Mouse (Mus musculus) liver, adult 2 months (tissue): ENCODE measurements around the gene Uba7. TPM values are rescaled to one million over a fixed set of nuclear protein-coding genes. Genes with fewer than 3 reads are reported as not detected.

Experiments used
- DNase-seq: peaks from one replicate; pipeline ENCODE4 v3.0.0-alpha.2; 2011; ENCODE audit warnings: low read depth, low spot score; ENCODE audit errors: extremely low read depth
- H3K27ac ChIP-seq: fragments of 200-500 bp; replicated peaks from 2 replicates; pipeline ENCODE4 v1.5.1; 2012; ENCODE audit warnings: low read depth, mild to moderate bottlenecking, control low read depth, inconsistent platforms, low read length; ENCODE audit not compliant: insufficient read depth
- H3K27me3 ChIP-seq: fragments of 200-500 bp; 2 replicates; pipeline ENCODE4 v1.6.1; 2012; ENCODE audit warnings: mild to moderate bottlenecking, moderate library complexity, low read length, inconsistent platforms; ENCODE audit not compliant: control insufficient read depth, insufficient read depth
- H3K36me3 ChIP-seq: fragments of 200-500 bp; 2 replicates; pipeline ENCODE4 v1.6.1; 2012; ENCODE audit warnings: low read length, inconsistent platforms; ENCODE audit not compliant: control insufficient read depth, insufficient read depth
- H3K4me1 ChIP-seq: fragments of 200-500 bp; 2 replicates; pipeline ENCODE4 v1.6.1; 2011; ENCODE audit warnings: low read length; ENCODE audit not compliant: control insufficient read depth, insufficient read depth
- H3K4me3 ChIP-seq: fragments of 200-500 bp; 2 replicates; pipeline ENCODE4 v1.5.1; 2011; ENCODE audit warnings: low read depth, mild to moderate bottlenecking, control low read depth, low read length, moderate library complexity; ENCODE audit not compliant: insufficient read depth
- H3K79me2 ChIP-seq: fragments of 200-500 bp; 2 replicates; pipeline ENCODE4 v1.6.1; 2012; ENCODE audit warnings: inconsistent platforms, mild to moderate bottlenecking, low read length, moderate library complexity; ENCODE audit not compliant: control insufficient read depth, insufficient read depth
- H3K9ac ChIP-seq: fragments of 200-500 bp; 2 replicates; pipeline ENCODE4 v1.6.1; 2012; ENCODE audit warnings: low read depth, mild to moderate bottlenecking, control low read depth, inconsistent platforms, low read length
- CTCF ChIP-seq: fragments of 200-500 bp; IDR thresholded peaks from 2 replicates; pipeline ENCODE4 v1.5.1; 2011; ENCODE audit warnings: low read depth, low read length, control low read depth
- POLR2A ChIP-seq: fragments of 200-500 bp; IDR thresholded peaks from 2 replicates; pipeline ENCODE4 v1.6.1; 2011; ENCODE audit warnings: low read length, control low read depth; ENCODE audit not compliant: insufficient read depth; ENCODE audit errors: extremely low read depth
- WGBS: fragments of 180-500 bp; shearing (Covaris S2); methylation state at CpG from one replicate; pipeline ENCODE4 v1.1.7; 2018; 5-methylcytosine and 5-hydroxymethylcytosine counted together
- polyA plus RNA-seq: library from polyadenylated mRNA; depleted of rRNA; stranded (reverse); fragments of >200 nt; gene quantifications from 2 replicates; pipeline ENCODE4 v1.2.3, GENCODE M21; 2012
- total RNA-seq: library from RNA; depleted of rRNA; stranded (reverse); fragments of >200 nt; gene quantifications from 2 replicates; pipeline ENCODE4 v1.2.3, GENCODE M21; 2014

The Uba7 gene
- total and polyA plus RNA-seq, 2 experiments: 22.0 to 30.6 TPM

GRCm38 (mm10) chr9:107993013-107993412 is 17.7 kb downstream of the Uba7 start:
- no peak for TF ChIP-seq CTCF
- no peaks in the 10 kb centered on the region for H3K4me1 ChIP-seq

GRCm38 (mm10) chr9:107994464-107994863 is 19.2 kb downstream of the Uba7 start:
- no peak for DNase-seq
- 66% methylated on average over 2 of the region's 2 CpGs for WGBS
- H3K79me2 ChIP-seq: no peaks in the 10 kb centered on the region
- no peaks in the 10 kb centered on the region for H3K36me3 ChIP-seq
- H3K4me3 ChIP-seq: no peak overlapping the region
- no peak for TF ChIP-seq POLR2A
- no peak for TF ChIP-seq CTCF
- H3K4me1 ChIP-seq: no peaks in the 10 kb centered on the region
- H3K9ac ChIP-seq: no peak overlapping the region
- H3K27ac ChIP-seq: no peak overlapping the region
- H3K27me3 ChIP-seq: no peaks in the 10 kb centered on the region

More at GRCm38 (mm10) chr9:107993013-107993412, 17.7 kb downstream of the Uba7 start:
- Histone ChIP-seq H3K4me3 (no peak overlapping the region), H3K9ac (no peak overlapping the region), H3K27me3 (no peaks in the 10 kb centered on the region), H3K36me3 (no peaks in the 10 kb centered on the region), H3K79me2 (no peaks in the 10 kb centered on the region), H3K27ac (no peak overlapping the region)
- no peak for DNase-seq
- 94% methylated on average over 11 of the region's 11 CpGs for WGBS

DNA sequence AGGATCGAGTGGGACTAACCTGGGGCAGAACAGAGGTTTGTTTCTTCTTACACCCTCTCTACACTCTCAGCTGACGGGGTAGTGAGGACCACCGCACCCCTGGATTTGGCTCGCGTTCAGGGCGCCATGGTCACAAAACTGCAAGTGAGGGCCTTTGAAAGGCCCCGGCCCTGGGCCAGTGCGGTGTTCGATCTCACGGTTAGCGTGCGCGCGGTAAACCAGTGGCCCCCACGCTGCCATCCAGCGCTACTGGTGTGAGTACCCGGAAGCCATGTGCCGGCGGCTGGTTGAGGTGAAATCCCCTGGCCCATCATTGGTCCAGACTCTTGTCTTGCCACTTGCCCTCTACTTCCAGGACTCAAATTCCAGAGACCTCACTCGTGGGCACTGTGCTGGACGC is 20.2 kb downstream of the Uba7 start:
- DNase-seq: no peak
- H3K4me1 ChIP-seq: no peaks in the 10 kb centered on the region
- H3K4me3 ChIP-seq: no peak overlapping the region
- H3K79me2 ChIP-seq: no peaks in the 10 kb centered on the region
- no peak overlapping the region for H3K27ac ChIP-seq
- H3K9ac ChIP-seq: no peak overlapping the region
- 96% methylated on average over 21 of the region's 21 CpGs for WGBS
- no peak for TF ChIP-seq CTCF
- TF ChIP-seq POLR2A: no peak
- no peaks in the 10 kb centered on the region for H3K36me3 ChIP-seq
- H3K27me3 ChIP-seq: no peaks in the 10 kb centered on the region

- Histone ChIP-seq H3K27me3 (no peaks in the 10 kb centered on the region), H3K79me2 (no peaks in the 10 kb centered on the region), H3K9ac (no peak within 1 kb of the TSS), H3K4me3 (no peak within 1 kb of the TSS), H3K36me3 (no peaks in the 10 kb centered on the region), H3K4me1 (no peaks in the 10 kb centered on the region), H3K27ac (no peak within 1 kb of the TSS)
- no peak for DNase-seq
- no peak for TF ChIP-seq CTCF
- TF ChIP-seq POLR2A: no peak
- WGBS: 97% methylated on average over 5 of the region's 5 CpGs
Measured at GRCm38 (mm10) chr9:107996049-107996448, 20.7 kb downstream of the Uba7 start, which contains the start of gene Gm20662. Gm20662 (plus strand) TSS chr9:107996349.

- peak; percentile 99 for DNase-seq
- Histone ChIP-seq H3K9ac (peak within 1 kb of the TSS; percentile 93), H3K4me3 (peak within 1 kb of the TSS; percentile 91), H3K27ac (peak within 1 kb of the TSS; percentile 81), H3K27me3 (no peaks in the 10 kb centered on the region), H3K79me2 (peaks cover 15% of the 10 kb centered on the region; the same call in 1 of the 2 replicates), H3K4me1 (peaks cover 16% of the 10 kb centered on the region), H3K36me3 (no peaks in the 10 kb centered on the region)
- TF ChIP-seq POLR2A (peak; percentile 60; the same call in 1 of the 2 replicates), CTCF (no peak)
- under 1% methylated on average over 51 of the region's 51 CpGs for WGBS
Measured at GRCm38 (mm10) chr9:108001922-108002770, 26.8 kb downstream of the Uba7 start, which contains the start of gene Ip6k1. Ip6k1 (plus strand) TSS chr9:108002501.
